Mouse (Mus musculus): ENCODE data around the gene Trappc4.
"Not testable (repeated sequence)": the region's sequence is repeated elsewhere in the genome, so short reads cannot be mapped to it uniquely, and the experiment has no call there.

The Trappc4 gene

GRCm38 (mm10) chr9:44408693-44409092 lies 1.3 kb upstream of the Trappc4 start:
- not testable (repeated sequence) for DNase-seq (ENCODE audit: extremely low read depth, insufficient read length, low spot score)

- peak; percentile 78 for DNase-seq (ENCODE audit: extremely low read depth, insufficient read length, low spot score)
Observed at GRCm38 (mm10) chr9:44407752-44408097, 325 bp upstream of the Trappc4 start.

GRCm38 (mm10) chr9:44405011-44405410 lies 2.4 kb downstream of the Trappc4 start:
- DNase-seq (ENCODE audit: extremely low read depth, insufficient read length, low spot score): no peak

- no peak for DNase-seq (ENCODE audit: extremely low read depth, insufficient read length, low spot score)
Observed at GRCm38 (mm10) chr9:44401081-44401480, 6.3 kb downstream of the Trappc4 start.

- no peak for DNase-seq (ENCODE audit: extremely low read depth, insufficient read length, low spot score)
Observed at GRCm38 (mm10) chr9:44399795-44400114, 7.6 kb downstream of the Trappc4 start.

GRCm38 (mm10) chr9:44399114-44399794 lies 8.1 kb downstream of the Trappc4 start:
- DNase-seq (ENCODE audit: extremely low read depth, insufficient read length, low spot score): no peak

- no peak for DNase-seq (ENCODE audit: extremely low read depth, insufficient read length, low spot score)
Observed at GRCm38 (mm10) chr9:44398551-44398950, 8.8 kb downstream of the Trappc4 start.

- no peak for DNase-seq (ENCODE audit: extremely low read depth, insufficient read length, low spot score)
Observed at GRCm38 (mm10) chr9:44398087-44398486, 9.3 kb downstream of the Trappc4 start.

GRCm38 (mm10) chr9:44396684-44397411 lies 10.6 kb downstream of the Trappc4 start, which contains the start of gene Slc37a4:
Gene Slc37a4 (plus strand): TSS chr9:44396852.
- peak; percentile 98 for DNase-seq (ENCODE audit: extremely low read depth, insufficient read length, low spot score)

GRCm38 (mm10) chr9:44391466-44391865 lies 15.9 kb downstream of the Trappc4 start:
- no peak for DNase-seq (ENCODE audit: extremely low read depth, insufficient read length, low spot score)

GRCm38 (mm10) chr9:44389273-44389672 lies 18.1 kb downstream of the Trappc4 start:
- no peak for DNase-seq (ENCODE audit: extremely low read depth, insufficient read length, low spot score)

GRCm38 (mm10) chr9:44387221-44387620 lies 20.2 kb downstream of the Trappc4 start:
- no peak for DNase-seq (ENCODE audit: extremely low read depth, insufficient read length, low spot score)

GRCm38 (mm10) chr9:44384596-44384995 lies 22.8 kb downstream of the Trappc4 start:
- no peak for DNase-seq (ENCODE audit: extremely low read depth, insufficient read length, low spot score)

- DNase-seq (ENCODE audit: extremely low read depth, insufficient read length, low spot score): no peak
Observed at GRCm38 (mm10) chr9:44379862-44380261, 27.5 kb downstream of the Trappc4 start.

GRCm38 (mm10) chr9:44379054-44379834 lies 28.2 kb downstream of the Trappc4 start, which contains the start of gene Hyou1:
Gene Hyou1 (plus strand): TSS chr9:44379490.
- peak; percentile 99 for DNase-seq (ENCODE audit: extremely low read depth, insufficient read length, low spot score)

GRCm38 (mm10) chr9:44378153-44378730 lies 29.2 kb downstream of the Trappc4 start:
- no peak for DNase-seq (ENCODE audit: extremely low read depth, insufficient read length, low spot score)

- not testable (repeated sequence) for DNase-seq (ENCODE audit: extremely low read depth, insufficient read length, low spot score)
Observed at GRCm38 (mm10) chr9:44377335-44377734, 30.1 kb downstream of the Trappc4 start.

- DNase-seq (ENCODE audit: extremely low read depth, insufficient read length, low spot score): no peak
Observed at GRCm38 (mm10) chr9:44376141-44376540, 31.3 kb downstream of the Trappc4 start.

GRCm38 (mm10) chr9:44373386-44373785 lies 34.0 kb downstream of the Trappc4 start:
- no peak for DNase-seq (ENCODE audit: extremely low read depth, insufficient read length, low spot score)

GRCm38 (mm10) chr9:44364480-44364879 lies 42.9 kb downstream of the Trappc4 start:
- DNase-seq (ENCODE audit: extremely low read depth, insufficient read length, low spot score): no peak

- not testable (repeated sequence) for DNase-seq (ENCODE audit: extremely low read depth, insufficient read length, low spot score)
Observed at GRCm38 (mm10) chr9:44361931-44362330, 45.5 kb downstream of the Trappc4 start.
